In genomic region chr11:43586324-43587090, GRCm38 (mm10) we compare ENCODE assay signal across 9 mouse cellular contexts. TPM values are rescaled to one million over a fixed set of nuclear protein-coding genes. Genes with fewer than 3 reads are reported as not detected.
DNase-seq lines count a peak whose midpoint lies in the region; ATAC-seq and TF ChIP-seq lines count a peak whose summit lies in the region.
"Had no signal": no experiment of that assay in that cellular context is flagged by ENCODE, and none has a peak within 500 bp of the region (broad histone marks: within the 10 kb centered on the region; RNA-seq: fewer than 3 reads in every experiment).

Gene 4933415A04Rik, plus strand, starts transcription at chr11:43587040.

- no peaks in the 10 kb centered on the region for H3K9me3 ChIP-seq in midbrain, embryonic 10.5 days (replicated peaks)
- H3K9me3 ChIP-seq in midbrain, embryonic 15.5 days, result no peaks in the 10 kb centered on the region
- no peaks in the 10 kb centered on the region for H3K9me3 ChIP-seq in forebrain, embryonic 10.5 days
- no peaks in the 10 kb centered on the region for H3K9me3 ChIP-seq in stomach, postnatal 0 days (ENCODE audit: control insufficient read depth, low read length)
- H3K9me3 ChIP-seq: embryonic facial prominence, embryonic 12.5 days had no signal

- no peak for ATAC-seq in midbrain, embryonic 15.5 days (replicated peaks)
- ATAC-seq in hematopoietic stem cell, adult 5-6 weeks (replicated peaks in 1 of 2; ENCODE audit: insufficient read depth in 1 of 2, low FRiP score in 2 of 2, low TSS enrichment in 1 of 2, low read depth in 1 of 2, poor library complexity in 2 of 2, severe bottlenecking in 2 of 2), result peak; percentile 75 to 85; a peak in 3 of 4 replicates
- peak; percentile 98 for ATAC-seq in megakaryocyte progenitor cell, adult 5-6 weeks (replicated peaks; ENCODE audit: poor library complexity)
- ATAC-seq in stomach, postnatal 0 days (ENCODE audit: low FRiP score, low TSS enrichment), result peak; percentile 40; the same call in 1 of the 2 replicates

- peaks cover 26% of the 10 kb centered on the region for H3K4me1 ChIP-seq in midbrain, embryonic 10.5 days
- no peaks in the 10 kb centered on the region for H3K4me1 ChIP-seq in midbrain, embryonic 15.5 days
- H3K4me1 ChIP-seq in forebrain, embryonic 10.5 days, result peaks cover 9% of the 10 kb centered on the region
- no peaks in the 10 kb centered on the region for H3K4me1 ChIP-seq in stomach, postnatal 0 days (replicated peaks; ENCODE audit: control insufficient read depth, insufficient read depth)

- peaks cover 81% of the 10 kb centered on the region for H3K36me3 ChIP-seq in midbrain, embryonic 10.5 days
- H3K36me3 ChIP-seq in midbrain, embryonic 15.5 days (replicated peaks), result peaks cover 4% of the 10 kb centered on the region
- H3K36me3 ChIP-seq in forebrain, embryonic 10.5 days (replicated peaks), result peaks cover 81% of the 10 kb centered on the region
- 0 out of 2 replicates have a peak, but pooled peaks cover 2% of the 10 kb centered on the region for H3K36me3 ChIP-seq in stomach, postnatal 0 days (ENCODE audit: control insufficient read depth, insufficient read depth, low read length)

- H3K9ac ChIP-seq in midbrain, embryonic 15.5 days, result no peak within 1 kb of the TSS
- H3K9ac ChIP-seq in stomach, postnatal 0 days (ENCODE audit: low read length), result no peak within 1 kb of the TSS
- H3K9ac ChIP-seq: embryonic facial prominence, embryonic 12.5 days had no signal

- H3K4me3 ChIP-seq in midbrain, embryonic 10.5 days, result no peak within 1 kb of the TSS
- H3K4me3 ChIP-seq in midbrain, embryonic 15.5 days, result no peak within 1 kb of the TSS
- no peak within 1 kb of the TSS for H3K4me3 ChIP-seq in forebrain, embryonic 10.5 days
- no peak within 1 kb of the TSS for H3K4me3 ChIP-seq in stomach, postnatal 0 days (ENCODE audit: low read depth, low read length)
- H3K4me3 ChIP-seq: embryonic facial prominence, embryonic 12.5 days had no signal

- no peak within 1 kb of the TSS for H3K4me2 ChIP-seq in midbrain, embryonic 15.5 days
- H3K4me2 ChIP-seq in stomach, postnatal 0 days (replicated peaks; ENCODE audit: low read depth), result no peak within 1 kb of the TSS
- H3K4me2 ChIP-seq: embryonic facial prominence, embryonic 12.5 days had no signal

- peak; percentile 73 for DNase-seq in midbrain, embryonic 10.5 days (ENCODE audit: low spot score)
- DNase-seq in brain, adult 2 months (ENCODE audit: low read depth, low spot score), result peak; percentile 85
- DNase-seq in forebrain, embryonic 10.5 days (ENCODE audit: extremely low spot score, low spot score), result peak; percentile 66
- peak; percentile 61 for DNase-seq in layer of hippocampus, adult 9-11 months
- DNase-seq in stomach, postnatal 0 days (ENCODE audit: low spot score), result peak; percentile 78

- WGBS in midbrain, embryonic 10.5 days, result 74% methylated on average over 7 of the region's 7 CpGs
- WGBS in midbrain, embryonic 15.5 days, result 66% methylated on average over 7 of the region's 7 CpGs
- WGBS in forebrain, embryonic 10.5 days, result 71% methylated on average over 7 of the region's 7 CpGs
- WGBS in stomach, postnatal 0 days, result 68% methylated on average over 7 of the region's 7 CpGs

- no peaks in the 10 kb centered on the region for H3K27me3 ChIP-seq in midbrain, embryonic 10.5 days (ENCODE audit: low read depth, poor library complexity, severe bottlenecking)
- no peaks in the 10 kb centered on the region for H3K27me3 ChIP-seq in midbrain, embryonic 15.5 days (replicated peaks)
- no peaks in the 10 kb centered on the region for H3K27me3 ChIP-seq in forebrain, embryonic 10.5 days (ENCODE audit: poor library complexity, severe bottlenecking)
- H3K27me3 ChIP-seq in stomach, postnatal 0 days (ENCODE audit: control insufficient read depth, insufficient read depth, low read length), result no peaks in the 10 kb centered on the region
- H3K27me3 ChIP-seq: embryonic facial prominence, embryonic 12.5 days had no signal

- TF ChIP-seq CTCF in stomach, postnatal 0 days (IDR thresholded peaks at IDR 0.05; ENCODE audit: low read depth), result peak; percentile 80

- TF ChIP-seq EP300 in stomach, postnatal 0 days (optimal IDR thresholded peaks at IDR 0.05), result no peak

- peak within 1 kb of the TSS; percentile 17; the same call in 1 of the 2 replicates for H3K27ac ChIP-seq in midbrain, embryonic 10.5 days (replicated peaks)
- no peak within 1 kb of the TSS for H3K27ac ChIP-seq in midbrain, embryonic 15.5 days
- no peak within 1 kb of the TSS for H3K27ac ChIP-seq in forebrain, embryonic 10.5 days
- H3K27ac ChIP-seq in stomach, postnatal 0 days (replicated peaks), result no peak within 1 kb of the TSS
- H3K27ac ChIP-seq: embryonic facial prominence, embryonic 12.5 days had no signal

RNA-seq across cellular contexts. Expression of gene 4933415A04Rik, which starts in this region (rescaled TPM):
- 12.1 and 14.2 TPM in 2 replicates for polyA plus RNA-seq in midbrain, embryonic 10.5 days (2016; fragmentation: Nextera tagmentation; extraction: Ambion mirVana)
- polyA plus RNA-seq in midbrain, embryonic 15.5 days (2015; fragmentation: Nextera tagmentation; extraction: Ambion mirVana), result 4.1 and 4.2 TPM in 2 replicates
- 10.7 and 11.2 TPM in 2 replicates for polyA plus RNA-seq in forebrain, embryonic 10.5 days (2016; fragmentation: Nextera tagmentation; extraction: Ambion mirVana)
- 0.40 and 1.3 TPM in 2 replicates for total RNA-seq in hematopoietic stem cell, adult 5-6 weeks (2017)
- total RNA-seq in megakaryocyte progenitor cell, adult 5-6 weeks (2015), result not detected in 2 replicates
- total RNA-seq in megakaryocyte progenitor cell, adult 5-6 weeks (2017), result not detected in 2 replicates
- 2.4 TPM in 2 replicates for polyA plus RNA-seq in stomach, postnatal 0 days (2015; fragmentation: Nextera tagmentation; extraction: Ambion mirVana)

Comparison
In these comparisons a context has a peak if more than half of its experiments do, and no peak if none do; other contexts are left out.
1. Peak in ATAC-seq in megakaryocyte progenitor cell, adult 5-6 weeks; RNA of the gene not detected or under 1 TPM.